Mouse (Mus musculus): Measurements from ENCODE around the gene Gucd1.

DNA sequence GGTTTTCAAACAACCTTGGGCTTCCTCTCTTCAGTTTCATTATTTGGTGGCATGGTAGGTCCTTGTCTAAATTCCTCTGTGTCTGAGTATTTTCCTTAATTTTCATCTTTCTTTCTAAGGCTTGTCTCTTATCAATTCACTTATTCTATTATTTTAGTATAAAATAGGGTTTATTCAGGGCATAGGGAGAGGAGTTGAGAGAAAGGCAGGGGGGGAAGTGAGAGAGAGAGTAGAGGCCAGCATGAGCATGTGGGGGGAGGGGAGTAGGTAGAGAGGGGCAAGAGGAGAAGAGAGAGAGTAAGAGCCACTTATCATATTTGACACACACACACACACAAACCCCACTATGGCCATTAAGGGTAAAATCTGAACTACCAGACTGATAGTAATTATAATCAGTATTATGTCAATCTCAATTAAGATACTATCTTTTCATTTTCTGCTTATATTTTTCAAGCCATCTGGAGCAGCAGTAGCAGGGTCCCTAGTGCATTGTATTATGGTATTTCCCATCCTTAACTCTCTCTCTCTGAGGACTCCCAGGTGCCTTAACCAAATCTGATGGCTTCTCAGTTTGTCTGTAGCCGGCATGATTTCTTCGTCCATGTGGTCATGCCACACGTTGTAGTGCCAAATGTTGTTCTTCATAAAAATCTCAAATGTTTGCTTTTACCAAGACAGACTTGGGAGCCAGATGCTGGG lies 26.4 kb downstream of the Gucd1 start:
- TF ChIP-seq POLR2A (IDR thresholded peaks at IDR 0.05; ENCODE audit: control insufficient read depth, extremely low read depth, insufficient read depth, low read length, poor library complexity) = no peak
- no peak for TF ChIP-seq CTCF (IDR thresholded peaks at IDR 0.05; ENCODE audit: borderline replicate concordance, control insufficient read depth, extremely low read depth, insufficient read depth, low read length, poor library complexity)
